Mouse (Mus musculus) macrophage (primary cell): ENCODE measurements around the gene Hoxb5. TPM values are rescaled to one million over a fixed set of nuclear protein-coding genes. Genes with fewer than 3 reads are reported as not detected.

Experiments
- H3K27ac ChIP-seq: fragments of 350-480 bp; formaldehyde crosslinking; 2 replicates; pipeline ENCODE4 v1.9.0; 2021
- H3K36me3 ChIP-seq: fragments of 350-480 bp; formaldehyde crosslinking; 2 replicates; pipeline ENCODE4 v1.9.0; 2021; ENCODE audit errors: inconsistent target
- H3K4me3 ChIP-seq: fragments of 350-480 bp; formaldehyde crosslinking; 2 replicates; pipeline ENCODE4 v1.9.0; 2021; ENCODE audit errors: inconsistent target
- H3K79me2 ChIP-seq: fragments of 350-480 bp; formaldehyde crosslinking; 2 replicates; pipeline ENCODE4 v1.9.0; 2021; ENCODE audit errors: inconsistent target
- WGBS: methylation state at CpG from one replicate; pipeline ENCODE4 v1.1.7; 2026; ENCODE audit warnings: inconsistent platforms; ENCODE audit not compliant: missing documents; 5-methylcytosine and 5-hydroxymethylcytosine counted together
- polyA plus RNA-seq: library from polyadenylated mRNA; stranded (reverse); fragments of 250-400 nt; gene quantifications from 3 replicates; pipeline ENCODE4 v1.2.4, GENCODE M21; 2018; ENCODE audit warnings: inconsistent platforms

Hoxb5 gene
- polyA plus RNA-seq, 1 experiment from 2014 or later: not detected

DNA sequence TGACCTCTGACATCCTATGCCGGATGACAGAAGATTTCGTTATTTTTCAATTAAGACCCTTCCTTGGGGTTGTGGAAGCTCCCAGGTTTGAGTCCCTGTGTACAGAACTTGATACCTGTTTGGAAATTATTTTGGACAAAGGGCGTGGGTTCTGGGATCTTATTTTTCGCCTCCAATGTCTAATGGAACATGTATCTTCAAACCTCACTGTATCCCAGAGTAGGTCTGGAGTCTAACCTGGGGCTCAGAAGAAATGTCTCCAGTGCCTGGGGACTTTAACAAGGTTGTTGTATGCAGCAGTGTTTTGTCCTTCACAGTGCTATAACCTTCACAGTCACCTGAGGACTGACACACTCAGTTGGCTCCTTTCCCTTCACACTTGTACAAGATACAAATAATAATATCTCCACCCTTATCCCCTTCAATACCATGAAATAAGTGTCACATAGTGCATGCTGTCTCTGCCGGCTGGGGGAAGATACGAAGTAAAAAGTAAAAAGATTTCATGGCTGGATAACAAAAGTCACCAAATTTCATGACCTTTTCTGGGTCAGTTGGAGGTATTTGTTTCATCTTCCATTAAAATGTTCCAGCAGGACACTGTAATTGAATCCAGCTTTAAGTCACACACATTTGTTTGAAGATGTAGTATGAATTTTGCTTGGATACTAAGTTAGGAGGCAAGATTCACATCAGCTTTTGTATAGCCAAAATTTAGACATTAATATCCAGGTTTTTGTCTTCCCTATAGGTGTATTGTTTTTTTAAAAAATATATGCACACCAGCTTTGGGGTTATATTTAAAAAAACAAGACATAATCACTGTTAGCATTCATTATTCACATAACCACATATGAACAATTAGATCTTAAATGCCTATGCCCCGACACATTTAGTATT, 35.9 kb upstream of the Hoxb5 start:
- Histone ChIP-seq H3K27ac (no peak overlapping the region), H3K79me2 (no peaks in the 10 kb centered on the region), H3K36me3 (no peaks in the 10 kb centered on the region), H3K4me3 (no peak overlapping the region)
- 93% methylated on average over 7 of the region's 7 CpGs for WGBS

GRCm38 (mm10) chr11:96268031-96268745, 34.9 kb upstream of the Hoxb5 start:
- 50% methylated on average over 1 of the region's 1 CpGs for WGBS
- no peaks in the 10 kb centered on the region for H3K79me2 ChIP-seq
- H3K27ac ChIP-seq: no peak overlapping the region
- no peaks in the 10 kb centered on the region for H3K36me3 ChIP-seq
- no peak overlapping the region for H3K4me3 ChIP-seq

DNA sequence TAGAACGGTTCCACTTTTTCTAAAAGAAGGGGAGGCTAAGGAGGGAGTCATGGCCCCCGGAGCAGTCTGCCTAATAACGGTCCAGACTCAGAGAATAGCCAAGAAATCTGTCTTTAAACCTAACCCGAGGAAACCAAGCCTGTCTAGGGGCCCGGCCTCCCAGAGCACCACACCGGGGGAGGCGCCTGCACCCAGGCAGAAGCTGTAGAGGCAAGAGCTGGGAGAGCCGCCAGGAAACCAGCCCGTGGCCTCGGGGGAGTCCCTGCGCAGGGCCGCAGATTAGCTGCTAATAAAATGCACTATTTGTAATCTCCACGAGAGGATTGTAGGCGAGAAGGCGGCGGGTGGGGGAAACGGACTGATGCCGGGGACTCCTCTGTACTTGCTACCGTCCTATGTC, 33.3 kb upstream of the Hoxb5 start:
- 4% methylated on average over 19 of the region's 19 CpGs for WGBS
- no peaks in the 10 kb centered on the region for H3K79me2 ChIP-seq
- H3K27ac ChIP-seq: no peak overlapping the region
- H3K4me3 ChIP-seq: no peak overlapping the region
- H3K36me3 ChIP-seq: no peaks in the 10 kb centered on the region

GRCm38 (mm10) chr11:96270996-96271540, 32.1 kb upstream of the Hoxb5 start, which contains the start of gene Hoxb9:
TSS of gene Hoxb9 (plus strand) at chr11:96271457.
- 2% methylated on average over 36 of the region's 40 CpGs for WGBS
- Histone ChIP-seq H3K79me2 (no peaks in the 10 kb centered on the region), H3K27ac (no peak within 1 kb of the TSS), H3K4me3 (no peak within 1 kb of the TSS), H3K36me3 (no peaks in the 10 kb centered on the region)

GRCm38 (mm10) chr11:96271541-96272011, 31.6 kb upstream of the Hoxb5 start:
- no peak overlapping the region for H3K27ac ChIP-seq
- H3K36me3 ChIP-seq: no peaks in the 10 kb centered on the region
- no peaks in the 10 kb centered on the region for H3K79me2 ChIP-seq
- WGBS: 2% methylated on average over 52 of the region's 52 CpGs
- H3K4me3 ChIP-seq: no peak overlapping the region

GRCm38 (mm10) chr11:96272024-96272921, 30.9 kb upstream of the Hoxb5 start:
- WGBS: 2% methylated on average over 42 of the region's 58 CpGs
- Histone ChIP-seq H3K79me2 (no peaks in the 10 kb centered on the region), H3K36me3 (no peaks in the 10 kb centered on the region), H3K4me3 (no peak overlapping the region), H3K27ac (no peak overlapping the region)

DNA sequence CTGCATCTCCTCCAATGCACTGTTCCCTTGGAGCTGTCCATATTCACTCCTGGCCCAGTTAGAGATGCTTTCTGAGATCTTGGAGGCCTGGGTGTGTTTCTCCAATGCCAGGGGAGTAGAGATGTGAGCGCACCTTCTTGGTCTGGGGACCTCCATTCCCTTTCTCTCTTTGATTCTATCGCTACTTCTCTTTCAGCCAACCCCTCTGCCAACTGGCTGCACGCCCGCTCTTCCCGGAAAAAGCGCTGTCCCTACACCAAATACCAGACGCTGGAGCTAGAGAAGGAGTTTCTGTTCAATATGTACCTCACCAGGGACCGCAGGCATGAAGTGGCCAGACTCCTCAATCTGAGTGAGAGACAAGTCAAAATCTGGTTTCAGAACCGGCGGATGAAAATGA, 28.7 kb upstream of the Hoxb5 start:
- no peak overlapping the region for H3K27ac ChIP-seq
- H3K79me2 ChIP-seq: no peaks in the 10 kb centered on the region
- 63% methylated on average over 10 of the region's 10 CpGs for WGBS
- no peak overlapping the region for H3K4me3 ChIP-seq
- H3K36me3 ChIP-seq: no peaks in the 10 kb centered on the region

DNA sequence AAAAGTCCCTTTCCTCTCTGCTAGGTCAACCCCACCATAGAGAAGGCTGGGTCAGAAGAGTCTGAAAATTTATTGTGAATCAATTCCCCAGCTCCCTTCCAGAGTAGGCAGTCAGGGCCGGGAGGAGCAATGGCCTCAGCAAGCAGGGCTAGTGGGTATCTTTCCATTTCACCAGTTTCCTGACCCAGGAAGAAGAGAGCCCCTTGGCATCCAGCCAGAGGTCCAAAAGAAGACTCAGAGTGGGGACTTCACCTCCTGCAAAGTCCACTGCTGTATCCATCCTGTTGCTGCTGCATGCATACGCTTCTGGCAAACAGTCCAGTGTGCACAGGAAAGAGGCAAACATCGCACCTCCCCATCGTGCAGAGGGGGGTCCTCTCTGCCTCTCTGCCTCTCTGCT, 27.2 kb upstream of the Hoxb5 start:
- Histone ChIP-seq H3K27ac (no peak overlapping the region), H3K4me3 (no peak overlapping the region), H3K36me3 (no peaks in the 10 kb centered on the region), H3K79me2 (no peaks in the 10 kb centered on the region)
- WGBS: 49% methylated on average over 4 of the region's 4 CpGs

GRCm38 (mm10) chr11:96277151-96278044, 25.7 kb upstream of the Hoxb5 start:
- Histone ChIP-seq H3K27ac (no peak overlapping the region), H3K4me3 (no peak overlapping the region), H3K36me3 (no peaks in the 10 kb centered on the region), H3K79me2 (no peaks in the 10 kb centered on the region)
- 4% methylated on average over 34 of the region's 35 CpGs for WGBS

DNA sequence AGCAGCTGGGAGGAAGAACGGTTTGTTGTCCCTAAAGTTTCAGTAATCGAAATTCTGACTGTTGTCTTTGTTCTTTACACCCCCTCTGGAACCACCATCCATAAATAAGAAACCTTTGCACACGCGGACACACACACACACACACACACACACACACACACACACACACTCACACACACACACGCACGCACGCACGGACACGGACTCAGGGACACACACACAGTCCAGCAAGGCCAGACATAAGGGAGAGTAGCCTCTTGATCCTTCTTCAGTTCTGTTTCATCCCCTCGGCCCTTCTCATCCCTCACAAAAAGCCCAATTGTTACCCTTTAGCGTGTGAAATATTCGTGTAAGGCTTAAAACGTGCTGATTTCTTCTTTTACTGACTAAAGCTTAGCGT, 24.8 kb upstream of the Hoxb5 start:
- no peak overlapping the region for H3K27ac ChIP-seq
- no peaks in the 10 kb centered on the region for H3K79me2 ChIP-seq
- WGBS: 17% methylated on average over 10 of the region's 14 CpGs
- H3K36me3 ChIP-seq: no peaks in the 10 kb centered on the region
- no peak overlapping the region for H3K4me3 ChIP-seq

DNA sequence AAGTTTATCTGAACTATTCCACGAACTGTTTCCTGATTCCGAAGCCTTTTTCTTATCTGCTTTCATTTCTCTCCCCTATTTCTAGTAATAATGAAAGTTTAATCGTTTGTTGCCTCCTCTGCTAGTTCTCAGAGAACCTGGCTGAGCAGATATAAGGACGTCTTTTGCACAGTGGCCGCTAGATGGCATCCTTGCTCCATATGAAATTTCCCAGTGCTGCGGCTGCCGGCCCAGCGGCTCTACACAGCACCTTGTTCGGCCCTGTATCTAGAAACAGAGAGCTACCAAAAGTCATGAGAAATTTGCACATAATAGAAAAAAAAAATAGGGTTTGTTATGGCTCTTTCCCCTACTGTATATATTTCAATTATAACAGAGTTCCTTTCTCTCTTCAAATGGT, 24.4 kb upstream of the Hoxb5 start:
- H3K4me3 ChIP-seq: no peak overlapping the region
- H3K79me2 ChIP-seq: no peaks in the 10 kb centered on the region
- H3K27ac ChIP-seq: no peak overlapping the region
- no peaks in the 10 kb centered on the region for H3K36me3 ChIP-seq
- 2% methylated on average over 9 of the region's 9 CpGs for WGBS

DNA sequence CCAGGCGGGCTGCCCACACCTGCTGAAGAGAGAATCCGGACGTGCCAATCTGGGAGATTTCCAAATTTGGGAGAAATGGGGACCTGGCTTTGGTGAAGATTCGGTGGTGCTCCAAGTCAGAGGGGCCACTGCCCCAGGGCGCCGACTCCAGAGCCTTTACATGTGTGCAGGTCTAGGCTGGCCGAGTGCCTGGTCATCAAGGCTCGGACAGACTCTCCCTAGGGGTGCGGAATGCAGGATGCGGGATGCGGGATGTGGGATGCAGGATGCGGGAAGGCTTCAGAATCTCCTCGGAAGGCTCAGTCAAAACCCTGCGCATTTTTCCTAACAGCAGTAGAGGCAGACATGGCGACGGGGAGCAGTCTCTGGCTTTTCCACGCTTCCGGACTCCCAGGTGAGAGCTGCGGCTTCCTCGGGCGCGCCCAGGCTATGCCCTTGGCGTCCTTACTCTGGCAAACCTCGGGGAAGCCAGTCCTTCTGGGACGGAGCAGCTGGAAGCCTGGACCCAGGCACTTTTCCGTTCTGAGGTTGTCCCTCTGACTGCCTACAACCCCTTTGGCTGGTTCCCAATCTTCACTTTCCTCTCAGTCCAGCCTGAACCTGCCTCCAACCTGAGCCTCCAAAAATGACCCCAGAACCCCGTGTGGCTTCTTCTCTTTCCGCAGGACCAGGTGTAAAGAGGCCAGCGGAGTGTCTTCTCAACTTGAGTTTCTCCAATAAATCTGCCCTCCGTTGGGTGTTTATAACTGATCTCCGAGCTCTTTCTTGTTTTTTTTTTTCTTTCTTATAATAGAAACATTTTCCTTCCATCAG, 23.5 kb upstream of the Hoxb5 start:
- Histone ChIP-seq H3K79me2 (no peaks in the 10 kb centered on the region), H3K27ac (no peak overlapping the region), H3K4me3 (no peak overlapping the region), H3K36me3 (no peaks in the 10 kb centered on the region)
- WGBS: 18% methylated on average over 31 of the region's 31 CpGs
